7 mouse cellular contexts compared by ENCODE assay signal in genomic region chr12:113075063-113075454, GRCm38 (mm10). TPM values are rescaled to one million over a fixed set of nuclear protein-coding genes. Genes with fewer than 3 reads are reported as not detected.
DNase-seq lines count a peak whose midpoint lies in the region; ATAC-seq lines count a peak whose summit lies in the region.

No protein-coding gene starts in this region.

- peak overlapping the region; percentile 56 for H3K9ac ChIP-seq in intestine, embryonic 15.5 days

- peak overlapping the region; percentile 85 for H3K27ac ChIP-seq in intestine, embryonic 15.5 days
- H3K27ac ChIP-seq in midbrain, embryonic 10.5 days (replicated peaks), result peak overlapping the region; percentile 91

- H3K4me1 ChIP-seq in intestine, embryonic 15.5 days (replicated peaks), result peaks cover 17% of the 10 kb centered on the region
- H3K4me1 ChIP-seq in midbrain, embryonic 10.5 days, result peaks cover 26% of the 10 kb centered on the region

- peak overlapping the region; percentile 41 for H3K4me3 ChIP-seq in intestine, embryonic 15.5 days (replicated peaks)
- peak overlapping the region; percentile 66 for H3K4me3 ChIP-seq in midbrain, embryonic 10.5 days

- peak; percentile 89 for ATAC-seq in intestine, embryonic 15.5 days

- H3K27me3 ChIP-seq in intestine, embryonic 15.5 days (replicated peaks), result no peaks in the 10 kb centered on the region
- H3K27me3 ChIP-seq in midbrain, embryonic 10.5 days (ENCODE audit: low read depth, poor library complexity, severe bottlenecking), result no peaks in the 10 kb centered on the region

- 5% methylated on average over 10 of the region's 10 CpGs for WGBS in intestine, embryonic 15.5 days
- WGBS in midbrain, embryonic 10.5 days, result 7% methylated on average over 10 of the region's 10 CpGs

- DNase-seq in adrenal gland, adult 18-20 months (ENCODE audit: low spot score in 2 of 2), result peak; percentile 77 to 83
- DNase-seq in embryo, embryonic 11 days, result peak; percentile 92
- peak; percentile 79 to 81 for DNase-seq in gastrocnemius, postnatal 36 days
- DNase-seq in left cerebral cortex, postnatal 25 days (ENCODE audit: low spot score in 2 of 2), result peak; percentile 79 to 88
- DNase-seq in midbrain, embryonic 10.5 days (ENCODE audit: low spot score), result peak; percentile 88
- DNase-seq in right cerebral cortex, postnatal 4 days, result peak; percentile 92

- H3K4me2 ChIP-seq in intestine, embryonic 15.5 days (replicated peaks), result peak overlapping the region; percentile 81

- 0 out of 2 replicates have a peak, but pooled peaks cover 6% of the 10 kb centered on the region for H3K36me3 ChIP-seq in intestine, embryonic 15.5 days
- H3K36me3 ChIP-seq in midbrain, embryonic 10.5 days, result peaks cover 25% of the 10 kb centered on the region

- intact Hi-C loops in gastrocnemius, postnatal 36 days (cut with DNase I), result loop anchor here (10.0 kb wide), 1 partner anchor 70 kb away; the partner anchor contains the start of gene Brf1
- intact Hi-C loops in left cerebral cortex, postnatal 25 days (cut with DNase I), result loop anchor here (2.0 kb wide), 2 partner anchors 24 to 70 kb away; partner anchors contain the start of gene Mta1

- H3K9me3 ChIP-seq in intestine, embryonic 15.5 days, result no peaks in the 10 kb centered on the region
- H3K9me3 ChIP-seq in midbrain, embryonic 10.5 days (replicated peaks), result no peaks in the 10 kb centered on the region

RNA-seq across cellular contexts. Expression of gene Tex22, which starts 0.8 kb away (rescaled TPM):
- under 1 TPM in 1 of 2 experiments, not detected in 1; 0.27 TPM for total RNA-seq in adrenal gland, adult 18-20 months (2021)
- under 1 TPM; 0.22 to 0.31 TPM for total RNA-seq in gastrocnemius, postnatal 36 days (2021)
- not detected in 2 replicates for polyA plus RNA-seq in intestine, embryonic 15.5 days (2015; fragmentation: Nextera tagmentation; extraction: Ambion mirVana)
- under 1 TPM in 1 of 2 experiments, not detected in 1; 0.44 TPM for total RNA-seq in left cerebral cortex, postnatal 25 days (2021)
- not detected in 2 replicates for polyA plus RNA-seq in midbrain, embryonic 10.5 days (2016; fragmentation: Nextera tagmentation; extraction: Ambion mirVana)

RNA-seq across cellular contexts. Expression of gene Mta1, which starts 23.0 kb away (rescaled TPM):
- total RNA-seq in adrenal gland, adult 18-20 months (2021), result 10 to 100 TPM; 61.6 to 89.6 TPM
- total RNA-seq in gastrocnemius, postnatal 36 days (2021), result 10 to 100 TPM; 32.3 to 36.1 TPM
- 11.3 and 11.5 TPM in 2 replicates for polyA plus RNA-seq in intestine, embryonic 15.5 days (2015; fragmentation: Nextera tagmentation; extraction: Ambion mirVana)
- total RNA-seq in left cerebral cortex, postnatal 25 days (2021), result 10 to 100 TPM; 76.7 to 82.7 TPM
- 18.3 and 20.5 TPM in 2 replicates for polyA plus RNA-seq in midbrain, embryonic 10.5 days (2016; fragmentation: Nextera tagmentation; extraction: Ambion mirVana)

Comparison
In these comparisons a context has a peak if more than half of its experiments do, and no peak if none do; other contexts are left out.
1. Peak in every context shown above with its lines: DNase-seq, ATAC-seq, H3K4me3 ChIP-seq and H3K27ac ChIP-seq.